ENCODE assay signal across 18 mouse cellular contexts in genomic region chr12:17436471-17436870, GRCm38 (mm10).
"Had no signal": no experiment of that assay in that cellular context is flagged by ENCODE, and none has a peak within 500 bp of the region (broad histone marks: within the 10 kb centered on the region; RNA-seq: fewer than 3 reads in every experiment).

No protein-coding gene starts in this region.

- H3K27ac ChIP-seq: limb, embryonic 12.5 days; liver, embryonic 13.5 days; lung, embryonic 15.5 days; macrophage; neural tube, embryonic 13.5 days had no signal

- H3K4me2 ChIP-seq: limb, embryonic 12.5 days; liver, embryonic 13.5 days; lung, embryonic 15.5 days; midbrain, embryonic 11.5 days; neural tube, embryonic 13.5 days had no signal

- DNase-seq: kidney, adult 8-10 months; liver; liver, embryonic 13.5 days; liver, postnatal 0 days; lung, postnatal 14 days; right cerebral cortex, postnatal 4 days; spleen, adult 18-20 months; thymus, adult 18-20 months; thymus, postnatal 14 days had no signal

- H3K4me3 ChIP-seq: limb, embryonic 12.5 days; liver, embryonic 13.5 days; lung, embryonic 15.5 days; megakaryocyte, embryonic 14.5 days; neural tube, embryonic 13.5 days had no signal

- ATAC-seq: inflammation-experienced regulatory T-cells, adult 6 months; intestine, postnatal 0 days; liver, postnatal 0 days; midbrain, embryonic 16.5 days had no signal

- H3K9me3 ChIP-seq: limb, embryonic 12.5 days; liver, embryonic 13.5 days; lung, embryonic 15.5 days; megakaryocyte, embryonic 14.5 days; neural tube, embryonic 13.5 days had no signal

- H3K36me3 ChIP-seq: lung, embryonic 15.5 days had no signal

- H3K9ac ChIP-seq: limb, embryonic 12.5 days; liver, embryonic 13.5 days; liver, postnatal 0 days; lung, embryonic 15.5 days; neural tube, embryonic 13.5 days had no signal

- H3K27me3 ChIP-seq: limb, embryonic 12.5 days; liver, embryonic 13.5 days; lung, embryonic 15.5 days; megakaryocyte, embryonic 14.5 days; neural tube, embryonic 13.5 days had no signal
